Mouse (Mus musculus): ENCODE data around the gene Tmbim4. TPM values are rescaled to one million over a fixed set of nuclear protein-coding genes. Genes with fewer than 3 reads are reported as not detected.

The Tmbim4 gene
- polyA plus RNA-seq, 1 experiment from 2014 or later: 165 TPM

- no peak overlapping the region for H3K4me2 ChIP-seq (replicated peaks; ENCODE audit: low read depth, low read length)
- no peaks in the 10 kb centered on the region for H3K27me3 ChIP-seq (replicated peaks; ENCODE audit: insufficient read depth, low read length)
- H3K36me3 ChIP-seq (ENCODE audit: insufficient read depth, low read length): no peaks in the 10 kb centered on the region
- H3K9ac ChIP-seq (replicated peaks; ENCODE audit: low read depth): no peak overlapping the region
- ATAC-seq (no peak), DNase-seq (ENCODE audit: low spot score) (no peak)
- H3K27ac ChIP-seq (ENCODE audit: low read length): no peak overlapping the region
- TF ChIP-seq EP300 (IDR thresholded peaks at IDR 0.05): no peak
- no peak for TF ChIP-seq CTCF (IDR thresholded peaks at IDR 0.05)
- WGBS: 84% methylated on average over 6 of the region's 6 CpGs
- H3K4me1 ChIP-seq (ENCODE audit: insufficient read depth, low read depth, low read length): no peaks in the 10 kb centered on the region
- no peaks in the 10 kb centered on the region for H3K9me3 ChIP-seq (ENCODE audit: low read length)
- H3K4me3 ChIP-seq (ENCODE audit: low read depth, low read length): no peak overlapping the region
Observed at GRCm38 (mm10) chr10:120191165-120191564, 10.2 kb upstream of the Tmbim4 start.

DNA sequence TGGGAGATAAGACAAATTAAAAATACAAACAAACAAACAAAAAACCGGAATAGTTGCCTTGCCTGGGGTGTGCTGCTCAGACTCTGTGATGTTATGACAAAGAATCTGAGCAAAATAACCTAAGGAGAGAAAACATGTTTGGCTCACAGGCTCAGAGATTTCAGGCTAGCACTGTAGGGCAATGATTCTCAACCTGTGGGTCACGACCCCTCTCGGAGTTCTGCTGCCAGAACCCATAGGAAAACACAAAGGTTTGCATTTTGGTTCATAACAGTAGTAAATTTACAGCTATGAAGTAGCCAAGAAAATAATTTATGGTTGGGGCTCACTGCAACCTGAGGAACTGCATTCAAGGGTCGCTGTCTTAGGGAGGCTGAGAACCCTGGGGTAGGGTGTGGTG lies 9.1 kb upstream of the Tmbim4 start:
- Histone ChIP-seq H3K4me3 (ENCODE audit: low read depth, low read length) (no peak overlapping the region), H3K27me3 (replicated peaks; ENCODE audit: insufficient read depth, low read length) (no peaks in the 10 kb centered on the region)

DNA sequence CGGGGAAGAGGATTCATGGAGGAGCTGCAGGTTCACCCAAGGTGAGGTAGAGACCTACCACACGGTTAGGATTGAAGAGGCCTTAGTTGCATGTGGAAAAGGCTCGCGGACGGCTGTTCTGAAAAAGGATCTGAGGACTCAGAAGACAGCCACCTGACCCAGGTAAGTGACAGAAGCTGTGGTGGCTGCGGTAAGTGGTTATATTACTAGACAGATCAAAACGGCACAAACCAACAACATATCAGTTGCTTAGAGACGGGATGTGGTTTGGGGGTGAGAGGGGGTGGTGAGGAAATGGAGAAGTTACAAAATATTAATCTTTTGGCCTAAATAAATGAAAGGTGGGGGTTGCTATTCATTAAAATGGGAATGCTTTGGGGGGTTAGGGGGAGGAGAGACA lies 8.1 kb upstream of the Tmbim4 start:
- Histone ChIP-seq H3K4me3 (ENCODE audit: low read depth, low read length) (no peak overlapping the region), H3K9ac (replicated peaks; ENCODE audit: low read depth) (no peak overlapping the region), H3K9me3 (ENCODE audit: low read length) (no peaks in the 10 kb centered on the region), H3K4me1 (ENCODE audit: insufficient read depth, low read depth, low read length) (no peaks in the 10 kb centered on the region), H3K36me3 (ENCODE audit: insufficient read depth, low read length) (no peaks in the 10 kb centered on the region), H3K27me3 (replicated peaks; ENCODE audit: insufficient read depth, low read length) (no peaks in the 10 kb centered on the region), H3K27ac (ENCODE audit: low read length) (no peak overlapping the region), H3K4me2 (replicated peaks; ENCODE audit: low read depth, low read length) (no peak overlapping the region)
- no peak for TF ChIP-seq EP300 (IDR thresholded peaks at IDR 0.05)
- TF ChIP-seq CTCF (IDR thresholded peaks at IDR 0.05): no peak
- no peak for DNase-seq (ENCODE audit: low spot score)
- no peak for ATAC-seq
- 88% methylated on average over 8 of the region's 8 CpGs for WGBS

More for the DNA sequence above, 9.1 kb upstream of the Tmbim4 start:
- DNase-seq (ENCODE audit: low spot score): no peak
- Histone ChIP-seq H3K36me3 (ENCODE audit: insufficient read depth, low read length) (no peaks in the 10 kb centered on the region), H3K27ac (ENCODE audit: low read length) (no peak overlapping the region), H3K9me3 (ENCODE audit: low read length) (no peaks in the 10 kb centered on the region), H3K4me1 (ENCODE audit: insufficient read depth, low read depth, low read length) (no peaks in the 10 kb centered on the region), H3K4me2 (replicated peaks; ENCODE audit: low read depth, low read length) (no peak overlapping the region), H3K9ac (replicated peaks; ENCODE audit: low read depth) (no peak overlapping the region)
- 69% methylated on average over 4 of the region's 4 CpGs for WGBS
- TF ChIP-seq EP300 (IDR thresholded peaks at IDR 0.05) (no peak), CTCF (IDR thresholded peaks at IDR 0.05) (no peak)
- ATAC-seq: no peak

DNA sequence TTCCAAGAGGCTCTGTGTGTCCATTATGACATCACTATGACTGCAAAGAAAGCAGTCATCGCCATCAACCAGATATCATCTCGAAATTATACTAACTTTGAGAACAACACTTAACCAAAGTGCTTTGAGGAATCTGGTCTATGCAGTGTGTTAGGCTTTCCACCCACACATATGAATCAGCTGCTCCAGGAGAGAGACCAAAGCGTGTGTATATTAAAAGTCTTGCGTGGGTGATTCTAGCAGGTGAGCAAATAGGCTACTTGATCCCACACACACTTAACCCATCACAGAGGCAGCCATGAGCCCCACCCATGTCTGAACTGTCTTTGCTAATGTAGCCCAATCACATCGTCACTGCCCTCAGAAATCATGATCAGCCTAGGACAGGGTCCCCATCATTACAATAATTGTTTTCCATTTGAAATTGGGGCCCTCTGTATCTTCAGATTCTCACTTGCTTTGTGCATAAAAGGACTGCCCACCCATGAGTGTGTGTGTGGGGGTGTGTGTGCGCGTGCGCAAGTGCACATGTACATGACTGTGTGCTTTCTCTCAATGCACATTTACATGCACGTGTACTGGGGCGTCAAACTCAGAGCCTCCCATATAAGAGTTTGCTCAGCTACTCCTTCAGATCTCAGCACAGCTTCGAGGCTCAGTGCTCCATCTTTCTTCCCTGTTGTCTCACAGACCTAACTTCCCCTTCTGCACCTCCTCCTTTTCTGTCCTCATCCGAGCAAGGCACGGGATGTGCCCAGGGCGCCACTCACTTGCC lies 4.1 kb upstream of the Tmbim4 start:
- H3K9me3 ChIP-seq (ENCODE audit: low read length): no peaks in the 10 kb centered on the region
- no peak overlapping the region for H3K4me3 ChIP-seq (ENCODE audit: low read depth, low read length)
- H3K4me1 ChIP-seq (ENCODE audit: insufficient read depth, low read depth, low read length): no peaks in the 10 kb centered on the region
- H3K36me3 ChIP-seq (ENCODE audit: insufficient read depth, low read length): no peaks in the 10 kb centered on the region
- no peaks in the 10 kb centered on the region for H3K27me3 ChIP-seq (replicated peaks; ENCODE audit: insufficient read depth, low read length)
- no peak overlapping the region for H3K4me2 ChIP-seq (replicated peaks; ENCODE audit: low read depth, low read length)
- WGBS: 67% methylated on average over 14 of the region's 14 CpGs
- no peak for ATAC-seq
- no peak for DNase-seq (ENCODE audit: low spot score)
- H3K27ac ChIP-seq (ENCODE audit: low read length): no peak overlapping the region
- no peak overlapping the region for H3K9ac ChIP-seq (replicated peaks; ENCODE audit: low read depth)
- TF ChIP-seq EP300 (IDR thresholded peaks at IDR 0.05) (no peak), CTCF (IDR thresholded peaks at IDR 0.05) (no peak)

DNA sequence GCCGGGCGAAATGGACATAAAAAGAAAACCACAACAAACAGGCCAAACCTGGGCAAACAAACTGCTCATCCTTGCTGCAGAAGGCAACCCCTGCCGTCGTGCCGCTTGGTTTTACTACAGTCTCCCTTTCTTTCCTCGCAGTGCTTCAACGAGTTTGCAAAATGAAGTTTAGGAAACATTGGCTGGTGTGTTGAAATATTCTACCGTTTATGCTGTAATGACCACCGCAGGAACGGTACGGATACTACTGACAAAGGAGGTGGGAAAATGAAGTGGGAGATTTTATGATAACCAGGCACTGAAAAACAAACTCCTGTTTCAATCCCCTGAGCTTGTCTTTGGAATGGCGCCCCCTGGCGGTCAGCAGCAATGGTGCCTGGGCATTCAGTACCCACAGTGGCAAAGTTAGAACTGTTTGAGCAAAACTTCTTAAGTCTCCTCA lies 592 bp downstream of the Tmbim4 start, which contains the start of gene Irak3:
Irak3 (minus strand) TSS at position 170 of the 442 bp plus-strand sequence.
- peak within 1 kb of the TSS; percentile 44 for H3K9ac ChIP-seq (replicated peaks; ENCODE audit: low read depth)
- no peaks in the 10 kb centered on the region for H3K27me3 ChIP-seq (replicated peaks; ENCODE audit: insufficient read depth, low read length)
- peak within 1 kb of the TSS; percentile 58 for H3K4me3 ChIP-seq (ENCODE audit: low read depth, low read length)
- no peaks in the 10 kb centered on the region for H3K4me1 ChIP-seq (ENCODE audit: insufficient read depth, low read depth, low read length)
- ATAC-seq: peak; percentile 74
- TF ChIP-seq EP300 (IDR thresholded peaks at IDR 0.05): no peak
- peak; percentile 96 for TF ChIP-seq CTCF (IDR thresholded peaks at IDR 0.05)
- peak within 1 kb of the TSS; percentile 49 for H3K27ac ChIP-seq (ENCODE audit: low read length)
- H3K9me3 ChIP-seq (ENCODE audit: low read length): no peaks in the 10 kb centered on the region
- peak within 1 kb of the TSS; percentile 87 for H3K4me2 ChIP-seq (replicated peaks; ENCODE audit: low read depth, low read length)
- under 1% methylated on average over 13 of the region's 13 CpGs for WGBS
- H3K36me3 ChIP-seq (ENCODE audit: insufficient read depth, low read length): no peaks in the 10 kb centered on the region
- DNase-seq (ENCODE audit: low spot score): peak; percentile 89

DNA sequence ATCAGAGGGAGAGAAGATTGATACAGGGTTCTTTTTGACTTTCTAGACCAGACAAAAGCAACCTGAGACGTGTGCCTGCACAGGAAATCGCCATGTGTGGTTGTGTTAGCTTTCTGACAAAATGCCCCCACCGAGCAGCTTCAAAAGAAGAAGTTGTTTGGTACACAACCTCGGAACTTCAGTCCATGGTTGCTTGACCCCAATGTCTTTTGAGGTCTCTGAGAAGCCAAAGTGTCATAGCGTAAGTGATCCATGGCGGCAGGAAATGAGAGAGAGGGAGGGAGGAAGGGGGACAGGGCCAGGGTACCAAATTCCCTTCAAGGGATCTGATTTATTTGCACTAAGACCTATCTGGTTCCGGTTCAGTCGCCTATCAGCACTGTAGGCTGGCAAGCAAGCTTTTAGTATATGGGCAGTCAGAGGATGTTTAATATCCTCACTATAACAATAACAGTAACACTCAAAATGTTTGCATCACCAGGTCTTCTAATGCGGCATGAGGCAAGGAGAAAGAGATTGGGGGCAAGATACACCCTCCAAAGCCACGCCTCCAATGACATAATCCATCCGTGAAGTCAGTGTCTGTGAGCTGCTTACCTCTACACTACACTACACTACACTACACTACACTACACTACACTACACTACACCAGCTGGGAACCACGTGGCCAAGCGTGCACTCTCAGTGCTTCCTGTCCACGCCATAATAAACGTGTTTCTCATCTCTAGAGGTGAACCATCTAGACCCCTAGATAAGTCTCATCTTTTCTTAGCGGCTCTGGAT lies 1.3 kb downstream of the Tmbim4 start:
- H3K27ac ChIP-seq (ENCODE audit: low read length): no peak overlapping the region
- no peak for TF ChIP-seq CTCF (IDR thresholded peaks at IDR 0.05)
- no peak for TF ChIP-seq EP300 (IDR thresholded peaks at IDR 0.05)
- H3K36me3 ChIP-seq (ENCODE audit: insufficient read depth, low read length): no peaks in the 10 kb centered on the region
- DNase-seq (ENCODE audit: low spot score) (no peak), ATAC-seq (no peak)
- no peak overlapping the region for H3K4me3 ChIP-seq (ENCODE audit: low read depth, low read length)
- H3K9ac ChIP-seq (replicated peaks; ENCODE audit: low read depth): no peak overlapping the region
- H3K27me3 ChIP-seq (replicated peaks; ENCODE audit: insufficient read depth, low read length): no peaks in the 10 kb centered on the region
- no peaks in the 10 kb centered on the region for H3K9me3 ChIP-seq (ENCODE audit: low read length)
- H3K4me1 ChIP-seq (ENCODE audit: insufficient read depth, low read depth, low read length): no peaks in the 10 kb centered on the region
- peak overlapping the region; percentile 87 for H3K4me2 ChIP-seq (replicated peaks; ENCODE audit: low read depth, low read length)
- 61% methylated on average over 16 of the region's 16 CpGs for WGBS
